Mouse (Mus musculus) ES-Bruce4 (cell line): ENCODE measurements at regions not wholly inside any gene's neighbourhood (a gene's known extent, or its start where the extent isn't known, plus 50 kb on each side); places are given as distances from the start of the nearest gene placed in this dataset.

Experiments used
- EP300 ChIP-seq: IDR thresholded peaks from 2 replicates; pipeline ENCODE4 v1.6.1; 2011; ENCODE audit warnings: low read depth, low read length; ENCODE audit not compliant: insufficient read depth
- POLR2A ChIP-seq: IDR thresholded peaks from one replicate; pipeline ENCODE4 v1.8.1; 2011; ENCODE audit warnings: low read length; ENCODE audit not compliant: insufficient read depth

- TF ChIP-seq POLR2A, result no peak
- TF ChIP-seq EP300, result no peak
These were observed 327.7 kb upstream of the Cntn3 start for GRCm38 (mm10) chr6:102900407-102901110.
